Mouse (Mus musculus): ENCODE data around the gene Gm14085. TPM values are rescaled to one million over a fixed set of nuclear protein-coding genes. Genes with fewer than 3 reads are reported as not detected.
"Not testable (repeated sequence)": the region's sequence is repeated elsewhere in the genome, so short reads cannot be mapped to it uniquely, and the experiment has no call there.

The Gm14085 gene
- polyA plus RNA-seq, 1 experiment from 2014 or later: not detected

- WGBS: 1% methylated on average over 43 of the region's 46 CpGs
- Histone ChIP-seq H3K4me1 (ENCODE audit: insufficient read depth) (peaks cover 5% of the 10 kb centered on the region; the same call in 1 of the 2 replicates), H3K36me3 (ENCODE audit: insufficient read depth) (no peaks in the 10 kb centered on the region), H3K27ac (ENCODE audit: low read depth) (no peak overlapping the region), H3K4me3 (ENCODE audit: low read depth, low read length) (peak overlapping the region; percentile 47), H3K9me3 (ENCODE audit: low read depth, low read length) (no peaks in the 10 kb centered on the region), H3K9ac (peak overlapping the region; percentile 51), H3K4me2 (peak overlapping the region; percentile 84), H3K27me3 (ENCODE audit: insufficient read depth, low read length) (no peaks in the 10 kb centered on the region)
- DNase-seq (peak; percentile 95), ATAC-seq (ENCODE audit: insufficient read depth) (peak; percentile 100)
- TF ChIP-seq CTCF (IDR thresholded peaks at IDR 0.05; ENCODE audit: low read depth): peak; percentile 75
Observed at GRCm38 (mm10) chr2:122467351-122468013, 17.3 kb upstream of the Gm14085 start.

- H3K27ac ChIP-seq (ENCODE audit: low read depth): no peak overlapping the region
- H3K4me3 ChIP-seq (ENCODE audit: low read depth, low read length): no peak overlapping the region
- H3K4me2 ChIP-seq: no peak overlapping the region
- H3K27me3 ChIP-seq (ENCODE audit: insufficient read depth, low read length): no peaks in the 10 kb centered on the region
- no peaks in the 10 kb centered on the region for H3K36me3 ChIP-seq (ENCODE audit: insufficient read depth)
- 85% methylated on average over 3 of the region's 3 CpGs for WGBS
- no peaks in the 10 kb centered on the region for H3K9me3 ChIP-seq (ENCODE audit: low read depth, low read length)
- H3K9ac ChIP-seq: no peak overlapping the region
- ATAC-seq (ENCODE audit: insufficient read depth): no peak
- no peak for DNase-seq
- no peak for TF ChIP-seq CTCF (IDR thresholded peaks at IDR 0.05; ENCODE audit: low read depth)
- peaks cover 5% of the 10 kb centered on the region; the same call in 1 of the 2 replicates for H3K4me1 ChIP-seq (ENCODE audit: insufficient read depth)
Observed at GRCm38 (mm10) chr2:122469221-122469620, 15.5 kb upstream of the Gm14085 start.

DNA sequence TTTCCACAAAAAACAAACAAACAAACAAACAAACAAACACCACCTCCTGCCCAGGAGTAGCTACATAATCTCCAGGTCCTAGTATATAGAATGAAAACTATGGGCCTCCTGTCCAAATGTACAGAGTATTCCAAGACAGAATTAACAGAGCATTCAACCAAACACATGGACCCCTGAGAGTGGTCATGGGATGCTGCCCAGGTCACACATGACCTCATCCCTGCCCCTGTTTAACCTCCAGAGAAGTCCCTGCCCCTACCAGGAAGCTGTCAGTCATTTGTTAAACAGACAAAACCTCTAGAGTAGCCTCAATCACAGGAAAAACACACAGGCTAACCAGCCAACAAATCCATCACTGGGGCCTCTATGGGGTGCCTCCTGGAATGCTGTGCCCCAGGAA is 8.2 kb upstream of the Gm14085 start:
- TF ChIP-seq CTCF (IDR thresholded peaks at IDR 0.05; ENCODE audit: low read depth): no peak
- Histone ChIP-seq H3K9ac (no peak overlapping the region), H3K4me1 (ENCODE audit: insufficient read depth) (no peaks in the 10 kb centered on the region), H3K4me3 (ENCODE audit: low read depth, low read length) (no peak overlapping the region), H3K9me3 (ENCODE audit: low read depth, low read length) (no peaks in the 10 kb centered on the region), H3K36me3 (ENCODE audit: insufficient read depth) (no peaks in the 10 kb centered on the region), H3K4me2 (no peak overlapping the region), H3K27ac (ENCODE audit: low read depth) (no peak overlapping the region), H3K27me3 (ENCODE audit: insufficient read depth, low read length) (no peaks in the 10 kb centered on the region)
- no peak for ATAC-seq (ENCODE audit: insufficient read depth)
- no peak for DNase-seq

DNA sequence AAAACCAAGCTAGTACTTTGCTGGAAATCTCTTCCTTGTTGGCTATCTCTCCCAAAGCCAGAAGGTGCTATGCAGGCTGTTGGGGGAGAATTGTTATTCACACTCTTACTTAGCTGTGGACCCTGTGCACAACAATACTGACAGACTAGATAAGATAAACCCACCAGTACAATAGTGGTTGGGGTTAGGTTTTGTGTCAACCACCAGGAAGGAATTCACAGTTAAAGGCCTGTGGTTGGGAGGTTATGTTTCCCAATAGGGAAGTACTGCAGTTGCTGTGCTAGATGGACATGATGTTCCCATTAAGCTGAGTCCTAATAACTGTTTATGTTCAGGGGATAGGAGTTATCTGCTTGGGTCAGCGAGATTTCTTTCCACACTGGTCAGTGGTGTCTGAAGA is 954 bp upstream of the Gm14085 start:
- not testable (repeated sequence) for H3K4me3 ChIP-seq (ENCODE audit: low read depth, low read length); H3K4me2 ChIP-seq; ATAC-seq (ENCODE audit: insufficient read depth); H3K4me1 ChIP-seq (ENCODE audit: insufficient read depth); H3K36me3 ChIP-seq (ENCODE audit: insufficient read depth); DNase-seq; H3K27me3 ChIP-seq (ENCODE audit: insufficient read depth, low read length); H3K9me3 ChIP-seq (ENCODE audit: low read depth, low read length); H3K27ac ChIP-seq (ENCODE audit: low read depth); H3K9ac ChIP-seq
- WGBS: 56% methylated on average over 1 of the region's 1 CpGs

DNA sequence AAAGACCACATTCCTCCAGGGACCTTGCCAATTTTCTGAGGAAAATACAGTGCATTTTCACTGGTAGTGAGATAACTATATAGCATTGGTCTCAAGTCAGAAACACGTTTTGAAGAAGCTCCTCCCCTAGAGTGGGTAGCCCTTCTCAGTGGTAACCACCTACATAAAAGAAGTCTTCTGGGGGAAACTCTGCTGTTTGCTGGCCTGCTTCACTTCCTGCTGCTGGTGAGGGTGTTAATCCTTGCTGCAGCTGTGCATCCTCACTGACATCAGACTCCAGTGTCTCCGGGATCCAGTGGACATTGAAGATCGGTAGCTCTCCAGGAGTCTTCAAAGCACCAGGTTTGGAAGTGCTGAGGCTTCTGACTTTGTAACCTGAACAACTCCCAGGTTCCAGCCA is 913 bp downstream of the Gm14085 start:
- not testable (repeated sequence) for DNase-seq; H3K36me3 ChIP-seq (ENCODE audit: insufficient read depth); H3K4me2 ChIP-seq; H3K9me3 ChIP-seq (ENCODE audit: low read depth, low read length); H3K4me1 ChIP-seq (ENCODE audit: insufficient read depth); ATAC-seq (ENCODE audit: insufficient read depth); H3K27ac ChIP-seq (ENCODE audit: low read depth); H3K27me3 ChIP-seq (ENCODE audit: insufficient read depth, low read length); H3K9ac ChIP-seq; H3K4me3 ChIP-seq (ENCODE audit: low read depth, low read length)
- 22% methylated on average over 1 of the region's 3 CpGs for WGBS

GRCm38 (mm10) chr2:122486122-122486521 is 1.4 kb downstream of the Gm14085 start:
- not testable (repeated sequence) for H3K9me3 ChIP-seq (ENCODE audit: low read depth, low read length); H3K4me1 ChIP-seq (ENCODE audit: insufficient read depth); H3K27me3 ChIP-seq (ENCODE audit: insufficient read depth, low read length); H3K36me3 ChIP-seq (ENCODE audit: insufficient read depth); DNase-seq; ATAC-seq (ENCODE audit: insufficient read depth); H3K27ac ChIP-seq (ENCODE audit: low read depth); H3K9ac ChIP-seq; H3K4me2 ChIP-seq; H3K4me3 ChIP-seq (ENCODE audit: low read depth, low read length)

DNA sequence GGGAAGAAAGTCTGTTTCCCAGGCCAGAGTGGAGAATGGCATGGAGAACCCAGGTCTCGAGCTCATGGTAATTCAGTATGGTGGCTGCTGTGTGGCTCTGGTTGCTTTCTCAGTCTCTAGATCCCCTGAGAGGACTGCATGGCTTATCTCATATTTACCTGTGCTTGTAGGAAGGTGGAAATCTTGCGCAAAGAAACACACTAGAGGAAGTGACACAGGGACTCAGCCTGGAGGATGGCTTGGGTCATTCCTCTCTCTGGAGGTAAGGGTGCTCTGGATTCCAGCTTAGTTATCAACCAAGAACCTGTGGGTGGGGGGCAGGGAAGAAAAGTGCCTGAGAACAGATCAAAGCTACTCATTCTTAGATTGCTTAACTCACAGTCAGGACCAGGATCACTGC is 1.9 kb downstream of the Gm14085 start:
- ATAC-seq (ENCODE audit: insufficient read depth) (no peak), DNase-seq (no peak)
- Histone ChIP-seq H3K27ac (ENCODE audit: low read depth) (no peak overlapping the region), H3K9ac (no peak overlapping the region), H3K9me3 (ENCODE audit: low read depth, low read length) (no peaks in the 10 kb centered on the region), H3K4me1 (ENCODE audit: insufficient read depth) (no peaks in the 10 kb centered on the region), H3K36me3 (ENCODE audit: insufficient read depth) (no peaks in the 10 kb centered on the region), H3K4me2 (no peak overlapping the region), H3K27me3 (ENCODE audit: insufficient read depth, low read length) (no peaks in the 10 kb centered on the region), H3K4me3 (ENCODE audit: low read depth, low read length) (no peak overlapping the region)
- TF ChIP-seq CTCF (IDR thresholded peaks at IDR 0.05; ENCODE audit: low read depth): no peak
- 51% methylated on average over 2 of the region's 2 CpGs for WGBS

GRCm38 (mm10) chr2:122529696-122530095 is 45.0 kb downstream of the Gm14085 start:
- not testable (repeated sequence) for DNase-seq; ATAC-seq (ENCODE audit: insufficient read depth); H3K4me2 ChIP-seq; H3K27me3 ChIP-seq (ENCODE audit: insufficient read depth, low read length); H3K4me1 ChIP-seq (ENCODE audit: insufficient read depth); H3K27ac ChIP-seq (ENCODE audit: low read depth); H3K9me3 ChIP-seq (ENCODE audit: low read depth, low read length); H3K4me3 ChIP-seq (ENCODE audit: low read depth, low read length); H3K9ac ChIP-seq; H3K36me3 ChIP-seq (ENCODE audit: insufficient read depth)
- WGBS: 90% methylated on average over 1 of the region's 1 CpGs
